Mouse (Mus musculus) heart, postnatal 0 days (tissue): ENCODE measurements at regions not wholly inside any gene's neighbourhood (a gene's known extent, or its start where the extent isn't known, plus 50 kb on each side); places are given as distances from the start of the nearest gene placed in this dataset.

Source experiments
- CTCF ChIP-seq: IDR thresholded peaks from 2 replicates; pipeline ENCODE4 v1.5.1; 2016; ENCODE audit warnings: antibody characterized with exemption, control low read depth, low read depth
- EP300 ChIP-seq: IDR thresholded peaks from 2 replicates; pipeline ENCODE4 v1.6.1; 2016; ENCODE audit warnings: antibody characterized with exemption, low read depth

DNA sequence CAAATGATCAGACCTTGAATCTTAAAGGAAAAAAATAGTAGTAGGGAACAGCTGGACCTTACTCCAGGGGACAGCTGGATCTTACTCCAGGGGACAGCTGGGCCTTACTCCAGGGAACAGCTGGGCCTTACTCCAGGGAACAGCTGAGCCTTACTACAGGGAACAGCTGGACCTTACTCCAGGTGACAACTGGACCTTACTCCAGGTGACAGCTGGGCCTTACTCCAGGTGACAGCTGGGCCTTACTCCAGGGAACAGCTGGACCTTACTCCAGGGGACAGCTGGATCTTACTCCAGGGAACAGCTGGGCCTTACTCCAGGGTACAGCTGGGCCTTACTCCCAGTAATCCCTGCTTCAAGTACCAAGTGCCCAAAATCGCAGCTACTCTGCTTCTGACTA lies 178.3 kb upstream of the Zfp637 start:
- no peak for TF ChIP-seq CTCF
- no peak for TF ChIP-seq EP300
